Mouse (Mus musculus): ENCODE measurements at regions not wholly inside any gene's neighbourhood (a gene's known extent, or its start where the extent isn't known, plus 50 kb on each side); places are given as distances from the start of the nearest gene placed in this dataset.

DNA sequence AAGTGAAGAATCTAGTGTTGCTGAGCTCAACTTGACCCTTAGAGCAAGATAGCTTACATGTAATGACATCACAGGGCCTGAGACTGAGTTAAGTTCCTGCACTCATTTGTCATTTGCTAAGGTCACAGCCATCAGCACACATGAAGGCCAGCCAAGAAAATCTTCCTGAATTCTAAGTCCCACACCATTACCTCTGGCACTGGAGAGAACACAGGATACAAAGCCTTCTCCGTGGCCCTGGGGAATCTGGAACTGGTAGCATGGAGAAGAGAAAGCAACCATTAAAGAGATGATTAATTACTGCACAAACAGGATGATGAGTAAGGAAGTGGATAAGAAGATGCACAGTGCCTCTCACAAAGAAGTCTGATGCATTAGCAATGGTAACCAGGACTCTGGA, 232.0 kb downstream of the Wdr72 start:
- DNase-seq (ENCODE audit: low spot score in 2 of 2) = no peak

DNA sequence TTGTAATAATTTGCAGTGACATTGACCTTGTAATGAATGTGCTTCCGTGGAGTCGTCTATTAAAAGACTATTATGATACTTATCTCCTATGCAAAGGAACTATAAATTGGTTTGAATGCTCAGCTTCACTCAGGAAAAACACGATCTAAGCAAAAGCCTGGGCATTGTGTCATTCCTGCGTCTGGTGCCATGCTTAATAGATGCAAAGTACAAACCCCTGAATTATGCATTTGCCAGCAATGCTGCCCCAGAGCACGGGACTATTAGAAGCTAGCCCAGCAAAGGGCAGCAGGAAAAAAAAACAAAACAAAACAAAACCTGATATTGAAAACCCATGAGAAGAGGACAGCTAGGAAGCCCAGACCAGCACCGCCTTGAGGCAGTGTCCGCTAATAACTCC, 234.9 kb downstream of the Wdr72 start:
- no peak for DNase-seq (ENCODE audit: low spot score in 2 of 2)

DNA sequence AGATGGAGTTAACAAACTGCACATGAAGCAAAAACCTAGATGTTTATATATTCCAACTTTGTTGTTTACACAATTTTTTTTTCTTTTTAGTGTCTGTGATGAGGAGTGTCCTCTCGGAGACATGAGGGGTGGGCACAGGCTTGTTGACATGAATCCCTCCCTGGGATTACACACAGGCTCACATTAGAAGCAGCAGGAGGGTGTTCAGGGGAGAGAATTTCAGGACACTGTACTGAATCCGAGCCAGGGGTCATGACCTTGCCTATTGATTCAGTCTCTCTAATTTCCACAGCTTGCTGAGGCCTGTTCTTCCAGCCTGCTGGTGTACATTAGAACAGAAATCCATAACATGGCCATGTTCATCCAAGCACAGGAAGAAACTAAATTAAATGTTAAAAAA, 238.6 kb downstream of the Wdr72 start:
- DNase-seq (ENCODE audit: low spot score in 2 of 2) = no peak

DNA sequence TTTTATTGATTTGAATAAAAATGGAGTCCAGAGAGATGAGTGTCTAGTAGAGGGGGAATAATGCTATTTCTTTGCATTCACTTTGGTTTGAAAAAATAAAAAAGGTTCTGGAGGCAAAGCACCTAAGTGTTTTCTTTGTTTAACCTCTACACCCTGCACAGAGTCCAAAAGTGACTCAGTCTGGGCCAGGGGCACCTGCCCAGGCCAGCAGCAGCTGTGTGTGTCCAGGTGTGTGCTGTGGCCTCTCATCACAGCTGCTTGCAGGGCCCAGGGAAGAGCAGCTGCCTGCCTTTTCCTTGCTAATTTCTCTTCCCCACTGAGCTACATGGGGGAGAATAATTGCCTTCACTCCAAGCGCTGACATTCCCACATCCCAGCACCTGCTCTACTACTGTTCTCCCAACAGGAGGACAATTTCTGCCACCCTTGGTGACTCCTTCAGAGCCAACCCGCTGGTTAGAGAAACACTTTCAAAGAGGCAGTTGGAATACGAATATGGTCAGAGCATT, 255.8 kb downstream of the Wdr72 start:
- DNase-seq (ENCODE audit: low spot score in 2 of 2) = no peak

DNA sequence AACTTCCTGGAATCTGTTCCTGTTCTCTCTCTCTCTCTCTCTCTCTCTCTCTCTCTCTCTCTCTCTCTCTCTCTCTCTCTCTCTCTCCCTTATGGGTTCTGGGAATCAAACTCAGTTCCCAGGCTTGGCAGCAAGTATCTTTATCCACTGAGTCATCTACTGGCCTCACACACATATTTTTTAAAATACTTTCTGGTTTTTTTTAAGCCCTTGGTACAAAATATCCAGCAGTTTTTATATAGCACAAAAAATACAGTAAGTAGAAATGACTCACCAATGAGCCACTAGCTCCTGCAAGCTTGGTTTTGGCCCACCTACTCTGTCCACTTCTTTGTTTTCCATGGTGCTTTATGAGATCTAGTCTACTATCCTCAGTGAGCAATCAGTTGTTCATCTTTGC, 266.0 kb downstream of the Wdr72 start:
- peak in 1 of 2 experiments; percentile 3 for DNase-seq (ENCODE audit: low spot score in 2 of 2)

DNA sequence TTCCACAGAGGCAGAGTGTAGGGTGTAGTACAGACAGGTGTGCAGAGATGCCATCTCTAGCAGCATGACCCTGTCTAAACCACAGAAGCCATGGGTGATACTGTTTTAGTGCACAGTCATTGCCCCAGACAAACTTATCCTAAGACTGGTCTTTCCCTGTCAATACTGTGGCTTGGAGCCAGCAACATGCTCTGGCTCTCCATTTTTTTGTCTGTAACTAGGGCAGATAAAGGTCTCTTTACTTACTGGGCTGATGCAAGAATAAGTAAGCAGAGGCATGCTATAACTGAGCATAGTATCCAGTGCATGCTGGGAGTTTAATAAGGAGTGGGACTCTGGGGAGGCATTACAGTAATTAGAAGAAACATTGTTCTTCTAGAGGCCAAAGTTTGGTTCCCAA, 267.0 kb downstream of the Wdr72 start:
- DNase-seq (ENCODE audit: low spot score in 2 of 2) = no peak

DNA sequence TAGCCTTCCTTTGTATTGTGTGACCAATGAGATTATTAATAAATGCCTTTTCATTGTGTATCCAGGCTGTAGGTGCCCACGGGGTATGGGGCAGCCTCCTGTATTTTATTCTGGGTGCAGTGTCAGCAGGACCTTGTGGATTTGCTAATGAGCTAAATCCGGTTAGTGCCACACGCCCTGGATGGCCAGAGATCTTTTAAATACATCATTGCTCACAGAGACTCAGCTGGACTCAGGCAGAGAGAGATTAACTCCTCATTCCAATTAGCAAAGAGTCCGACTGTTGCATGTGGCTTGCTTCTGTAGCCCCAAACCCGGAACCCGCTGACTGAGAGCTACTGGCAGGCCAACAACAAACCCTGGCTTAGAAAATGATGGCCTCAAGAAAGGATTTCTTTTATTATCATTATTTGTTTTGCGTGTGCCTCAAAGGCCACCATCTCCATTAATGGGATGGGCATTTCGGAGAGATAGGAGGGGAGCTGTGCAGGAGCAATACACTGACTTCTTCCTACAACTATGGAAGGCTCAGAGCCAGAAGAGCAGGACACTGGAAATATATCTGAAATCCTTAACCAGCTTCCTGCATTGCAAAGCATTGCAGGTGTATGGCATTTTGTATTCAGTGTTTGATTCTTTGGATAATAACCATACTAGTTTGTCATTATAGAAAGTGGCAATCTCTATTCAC, 274.2 kb downstream of the Wdr72 start:
- DNase-seq (ENCODE audit: low spot score in 2 of 2) = no peak

DNA sequence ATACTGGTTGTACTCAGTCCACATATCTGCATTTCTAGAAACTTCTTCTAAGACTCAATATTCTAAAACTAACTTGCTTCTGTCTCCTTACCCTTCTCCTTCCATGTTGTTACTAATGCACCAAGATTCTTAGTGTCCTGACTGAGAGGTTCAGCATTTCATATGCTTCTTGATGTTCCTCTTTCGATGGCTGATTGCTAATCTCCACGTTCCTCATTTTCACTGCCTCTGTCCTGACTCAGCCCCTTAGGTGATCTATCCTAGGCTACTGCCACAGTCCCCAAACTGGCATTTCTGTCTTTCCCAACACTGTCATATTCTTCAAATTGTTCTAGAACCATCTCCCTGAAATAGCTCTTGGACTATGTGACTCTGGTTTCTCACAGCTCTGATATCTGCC, 315.4 kb downstream of the Wdr72 start:
- DNase-seq (ENCODE audit: low spot score in 2 of 2) = no peak

DNA sequence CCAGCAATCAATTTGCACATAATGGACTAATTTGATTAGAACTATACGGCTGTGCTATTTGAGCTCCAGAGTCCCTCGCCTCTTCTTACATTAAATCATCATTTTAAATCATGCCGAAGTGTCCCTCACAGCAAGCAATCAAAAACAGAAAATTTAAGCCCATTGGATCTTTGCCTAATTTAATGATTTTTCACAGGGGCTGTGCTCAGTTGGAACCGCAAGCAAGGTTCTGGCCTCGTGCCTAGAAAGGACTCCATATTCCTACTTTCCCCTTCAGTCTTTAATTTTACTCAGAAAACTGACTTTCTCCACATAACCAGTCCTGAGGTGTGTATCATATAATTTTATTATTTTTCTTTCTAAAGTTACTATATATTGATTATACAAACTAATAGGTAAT, 339.8 kb downstream of the Wdr72 start:
- DNase-seq (ENCODE audit: low spot score in 2 of 2) = no peak

DNA sequence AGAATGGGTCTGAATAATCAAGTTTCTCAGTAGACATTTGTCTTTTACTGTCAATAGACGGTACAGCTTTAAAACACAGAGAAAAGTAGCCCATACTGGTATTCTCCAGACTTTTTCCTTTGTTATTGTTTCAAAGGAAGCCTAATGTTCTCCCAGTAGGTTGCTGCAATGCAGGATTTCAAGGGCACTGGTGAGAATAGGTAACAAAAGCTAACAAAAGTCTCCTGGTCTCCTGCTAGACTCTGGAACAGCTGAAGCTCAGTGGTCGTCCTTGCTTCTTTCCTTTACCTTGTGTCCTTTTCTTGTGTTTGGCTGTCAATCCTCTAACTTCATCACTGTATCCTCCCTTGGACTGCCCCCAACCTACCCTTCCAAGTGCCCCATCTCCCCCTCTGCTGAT, 350.9 kb downstream of the Wdr72 start:
- no peak for DNase-seq (ENCODE audit: low spot score in 2 of 2)

DNA sequence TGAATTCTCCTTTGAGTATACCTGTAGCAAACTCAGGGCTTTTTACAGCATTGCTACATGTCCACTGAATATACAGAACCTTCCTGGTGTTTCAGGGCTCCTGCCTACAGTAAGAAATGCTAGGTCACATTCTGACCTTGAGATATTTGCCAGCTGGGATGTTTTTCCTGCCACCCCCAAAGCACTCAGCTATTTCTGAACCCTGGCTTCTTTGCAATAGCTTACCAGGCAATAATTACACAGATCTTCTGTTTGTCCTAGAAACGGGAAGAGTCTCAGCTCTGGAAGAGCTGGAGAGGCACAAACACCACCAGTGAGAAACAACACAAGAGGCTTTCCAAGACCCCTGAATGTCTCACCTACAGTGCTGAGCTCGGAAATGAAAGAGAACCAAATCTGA, 366.7 kb downstream of the Wdr72 start:
- DNase-seq (ENCODE audit: low spot score in 2 of 2) = no peak

DNA sequence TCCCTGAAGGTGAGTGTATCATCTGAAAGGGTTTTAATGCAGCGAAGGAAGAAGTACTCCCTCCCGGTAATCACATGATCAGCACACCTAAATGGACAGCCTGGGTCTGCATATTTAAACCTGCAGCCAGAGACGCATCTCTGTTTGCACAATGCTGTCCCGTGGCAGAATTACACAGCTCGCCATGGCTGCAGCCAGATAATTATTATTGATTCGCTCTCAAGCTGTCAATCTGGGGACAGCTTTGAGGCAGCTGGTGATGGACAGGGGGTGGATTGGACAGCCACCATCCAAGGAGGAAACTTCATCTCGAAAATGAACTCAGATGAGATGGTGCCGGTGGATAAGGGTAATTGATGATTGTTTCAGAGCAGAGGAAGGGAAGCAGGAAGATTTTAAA, 369.1 kb downstream of the Wdr72 start:
- DNase-seq (ENCODE audit: low spot score in 2 of 2) = no peak

DNA sequence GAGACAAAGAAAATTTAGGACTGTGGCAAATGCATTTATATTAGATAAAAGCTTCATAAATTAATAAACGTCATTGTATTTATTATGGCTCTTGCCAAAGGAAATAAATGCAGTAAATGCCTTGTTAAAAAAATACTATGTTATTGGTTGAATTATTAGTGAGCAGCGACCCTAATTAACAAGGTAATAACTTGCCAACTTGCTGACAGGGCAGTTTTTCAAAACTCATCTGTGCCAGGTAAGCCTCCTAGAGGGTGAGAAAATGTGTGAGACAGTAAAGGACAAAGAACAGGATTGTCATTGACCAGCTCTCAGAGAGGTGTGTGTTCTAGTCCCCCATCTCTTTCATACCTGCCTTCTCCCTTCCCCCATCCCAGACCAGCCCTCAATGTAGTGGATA, 347.8 kb upstream of the Onecut1 start:
- no peak for DNase-seq (ENCODE audit: low spot score in 2 of 2)

DNA sequence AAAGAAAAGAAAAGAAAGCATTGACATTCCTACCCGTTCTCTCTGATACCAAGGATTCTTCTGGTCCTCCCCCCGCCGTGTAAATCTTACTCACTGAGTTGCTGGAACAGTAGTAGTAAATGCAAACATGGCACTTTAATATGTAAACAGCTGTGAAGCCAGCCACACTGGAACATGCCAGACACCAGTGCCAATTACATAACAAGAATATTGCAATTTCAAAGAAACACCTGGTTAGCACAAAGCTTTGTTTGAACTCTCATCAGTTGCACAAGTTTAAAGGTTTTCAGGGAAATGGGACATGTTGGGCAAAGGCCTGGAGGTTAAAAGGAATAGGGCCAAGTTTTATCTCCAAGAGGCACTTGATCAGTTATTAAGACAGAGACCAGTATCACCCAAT, 333.2 kb upstream of the Onecut1 start:
- DNase-seq (ENCODE audit: low spot score in 2 of 2) = no peak

DNA sequence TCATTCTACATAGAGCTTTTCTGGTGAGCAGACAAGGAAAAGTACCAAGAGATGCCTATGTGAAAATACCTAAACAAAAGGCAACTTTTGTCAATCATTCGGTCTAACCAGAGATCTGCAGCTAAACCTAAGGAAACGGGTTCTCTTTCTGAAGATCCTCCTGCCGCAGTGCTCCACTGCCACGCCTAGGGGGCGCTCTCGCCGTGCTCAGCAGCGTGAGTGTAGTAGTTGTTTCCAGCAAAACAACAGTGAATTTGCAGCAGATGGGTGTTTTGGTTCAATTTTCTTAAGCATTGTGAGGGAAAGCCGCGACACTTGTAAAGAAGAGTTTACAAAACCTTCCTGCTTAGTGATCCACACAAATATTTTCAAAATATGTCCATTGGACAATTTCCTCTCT, 331.4 kb upstream of the Onecut1 start:
- peak; percentile 85 to 88 for DNase-seq (ENCODE audit: low spot score in 2 of 2)

DNA sequence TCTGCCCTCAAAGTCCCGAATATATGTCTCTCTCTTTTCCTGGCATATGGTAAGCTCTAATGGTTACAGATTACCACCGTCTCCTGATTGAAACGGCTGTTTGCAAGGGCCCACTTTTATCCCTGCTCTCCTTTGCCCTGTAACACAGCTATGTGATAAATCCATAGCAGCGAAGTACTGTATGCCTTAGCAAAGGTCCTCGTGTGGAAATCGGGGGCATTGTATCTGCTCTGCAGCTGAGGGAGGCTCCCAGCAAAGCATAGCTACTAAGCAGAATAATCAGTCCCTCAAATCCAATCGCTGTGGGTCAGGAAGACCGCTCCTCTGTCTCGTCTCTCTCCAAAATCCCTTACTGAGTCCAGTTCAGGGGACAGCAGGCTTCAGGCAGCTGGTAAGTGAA, 331.0 kb upstream of the Onecut1 start:
- DNase-seq (ENCODE audit: low spot score in 2 of 2) = peak in 1 of 2 experiments; percentile 3

DNA sequence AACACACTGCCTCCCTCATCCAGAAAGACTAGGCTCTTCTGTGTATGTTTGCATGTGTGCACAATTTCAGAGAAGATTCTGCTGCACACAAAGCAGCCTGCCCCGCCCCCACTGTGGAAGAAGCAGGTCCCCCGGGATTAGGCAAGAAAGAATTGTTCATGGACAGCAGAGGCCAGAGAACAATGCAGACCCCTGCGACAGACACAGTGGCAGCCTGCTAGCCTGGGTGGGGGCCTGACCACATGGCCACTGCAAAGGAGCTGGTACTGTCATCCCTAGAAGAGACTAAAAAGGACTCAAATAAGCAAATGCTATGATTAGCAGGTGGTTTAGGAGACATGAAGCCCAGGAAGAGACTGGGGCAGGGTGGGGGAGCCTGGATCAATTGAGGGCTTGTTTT, 329.7 kb upstream of the Onecut1 start:
- no peak for DNase-seq (ENCODE audit: low spot score in 2 of 2)

DNA sequence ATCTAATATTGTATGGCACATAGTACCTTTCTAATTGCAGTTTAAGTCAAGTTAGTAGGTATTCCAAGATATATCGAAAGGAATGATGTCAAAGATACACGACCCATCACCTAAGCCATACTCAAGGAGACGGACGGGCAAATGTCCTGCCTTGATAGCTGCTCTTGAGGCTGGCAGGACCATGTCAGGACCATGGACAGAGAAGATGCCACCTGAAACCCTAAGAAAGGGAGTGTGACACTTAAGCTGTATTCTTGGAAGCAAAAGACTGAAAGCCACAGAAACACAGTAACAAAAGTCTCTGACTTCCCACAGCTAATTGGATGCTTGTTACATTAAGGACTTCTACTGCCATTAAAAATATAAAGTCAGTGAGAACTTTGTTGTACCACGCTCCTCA, 326.7 kb upstream of the Onecut1 start:
- no peak for DNase-seq (ENCODE audit: low spot score in 2 of 2)

DNA sequence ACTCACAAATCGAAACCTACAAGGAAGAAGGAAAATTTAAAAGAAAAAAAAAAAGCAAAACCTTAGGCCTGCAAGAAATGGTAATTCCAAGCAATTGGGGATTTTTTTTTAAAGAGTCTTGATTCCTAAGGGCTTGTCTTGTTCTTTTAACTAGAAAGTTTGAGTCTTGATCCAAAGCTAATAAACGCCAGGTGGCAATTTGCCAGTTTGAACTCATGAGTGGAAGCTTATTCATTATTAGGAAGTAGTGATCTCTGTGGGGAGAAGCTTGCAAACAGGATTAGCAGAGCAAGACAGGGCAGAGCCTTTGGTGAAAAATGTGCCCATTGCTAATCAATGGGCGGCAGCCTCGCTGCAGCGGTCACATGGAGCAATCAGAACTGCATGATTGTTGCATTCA, 305.6 kb upstream of the Onecut1 start:
- DNase-seq (ENCODE audit: low spot score in 2 of 2) = no peak

DNA sequence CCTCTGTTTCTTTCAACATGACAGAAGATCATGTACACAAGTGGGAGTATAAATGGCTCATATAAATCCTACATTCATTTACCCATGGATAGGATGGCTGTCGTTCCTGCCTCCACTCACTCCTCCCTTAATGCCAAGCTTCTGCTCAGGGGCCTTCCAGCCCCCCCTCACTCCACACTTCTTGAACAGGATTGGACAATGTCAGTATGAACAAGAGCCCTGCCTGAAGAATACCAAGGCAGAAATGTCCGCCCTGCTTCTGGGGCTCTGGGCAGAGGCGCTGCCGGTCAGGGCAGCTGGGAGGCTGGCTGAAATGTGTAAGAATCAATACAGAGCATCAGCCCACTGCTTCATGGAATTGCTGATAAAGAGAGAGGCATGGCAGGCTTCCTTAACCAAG, 269.0 kb upstream of the Onecut1 start:
- DNase-seq (ENCODE audit: low spot score in 2 of 2) = no peak

DNA sequence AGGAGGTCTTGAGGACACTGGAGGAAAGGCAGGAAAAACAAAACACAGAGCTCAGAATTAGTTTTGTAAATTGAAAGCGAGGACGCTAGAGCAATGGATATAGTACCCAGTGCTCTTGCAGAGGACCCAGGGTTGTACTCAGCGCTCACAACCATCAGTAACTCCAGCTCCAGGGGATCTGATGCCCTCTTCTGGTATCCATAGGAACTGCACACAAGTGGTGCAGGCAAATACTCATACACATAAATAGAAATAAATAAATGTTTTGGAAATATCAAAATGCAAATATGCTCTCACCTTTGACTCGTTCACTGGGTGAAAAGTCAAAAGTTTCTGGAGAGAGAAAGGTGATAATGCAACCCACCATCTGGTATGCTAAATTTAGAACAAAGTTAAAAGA, 267.8 kb upstream of the Onecut1 start:
- DNase-seq (ENCODE audit: low spot score in 2 of 2) = no peak

DNA sequence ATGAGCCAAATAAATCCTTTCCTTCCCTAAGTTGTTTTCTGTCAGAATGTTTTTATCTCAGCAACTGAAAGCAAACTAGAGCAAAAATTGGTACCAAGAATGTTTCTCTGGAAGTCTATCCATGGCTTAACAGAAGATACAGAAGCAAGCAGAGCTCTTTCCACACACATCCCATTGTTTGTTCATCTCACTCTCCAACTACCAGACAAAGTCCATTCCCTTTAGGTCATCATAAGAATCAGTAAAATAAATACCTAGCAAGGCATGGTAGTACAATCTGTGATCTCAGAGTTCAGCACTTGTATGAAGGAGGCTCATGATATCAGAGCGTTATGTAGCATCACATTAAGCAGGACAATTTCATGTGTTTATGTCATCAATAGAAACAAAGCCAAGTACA, 257.3 kb upstream of the Onecut1 start:
- DNase-seq (ENCODE audit: low spot score in 2 of 2) = no peak

DNA sequence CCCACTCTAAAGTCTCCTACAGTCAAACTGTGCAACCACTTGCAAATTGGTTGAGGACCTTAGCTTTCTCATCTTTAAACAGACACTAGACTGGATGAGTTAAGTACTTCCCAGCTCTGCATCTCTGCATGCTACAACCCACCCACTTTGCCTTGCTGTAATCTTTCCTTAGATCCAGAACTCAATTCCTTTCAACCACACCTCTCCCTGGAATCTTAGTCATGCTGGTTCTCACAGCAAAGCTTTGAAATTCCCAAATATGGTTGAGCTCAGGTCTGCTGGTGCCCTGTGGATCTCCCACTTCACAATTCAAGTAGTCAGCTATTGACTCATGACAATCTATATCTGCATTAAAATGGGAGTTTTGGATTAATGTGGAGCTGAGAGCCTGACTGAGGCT, 239.8 kb upstream of the Onecut1 start:
- no peak for DNase-seq (ENCODE audit: low spot score in 2 of 2)

DNA sequence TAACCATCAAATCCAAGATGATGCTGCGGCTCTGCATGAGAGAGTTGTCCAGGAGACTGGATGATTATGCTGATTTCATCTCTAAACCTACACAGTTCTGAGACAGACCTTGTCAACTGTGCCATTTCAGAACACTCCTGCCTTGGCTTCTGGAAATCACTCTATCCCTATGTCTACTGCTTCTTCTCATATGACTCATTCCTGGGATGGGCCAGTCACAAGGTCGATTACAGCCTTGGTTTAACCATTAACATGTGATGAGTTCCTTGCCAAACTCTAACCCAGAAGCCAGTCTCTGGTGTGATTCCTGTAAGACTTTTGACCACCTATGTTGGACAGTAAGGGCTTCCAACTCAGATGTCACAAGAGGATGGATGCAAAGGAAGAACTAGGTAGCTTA, 216.3 kb upstream of the Onecut1 start:
- no peak for DNase-seq (ENCODE audit: low spot score in 2 of 2)
